Mouse (Mus musculus) liver, embryonic 12.5 days (tissue): ENCODE measurements around the gene Def6. TPM values are rescaled to one million over a fixed set of nuclear protein-coding genes. Genes with fewer than 3 reads are reported as not detected.

Experiments used
- ATAC-seq: fragments of 200-750 bp; cut with Nextera tagmentation; 2 replicates; pipeline ENCODE4 v1.8.0; 2017; ENCODE audit warnings: moderate number of reproducible peaks, mild to moderate bottlenecking, moderate library complexity
- H3K27ac ChIP-seq: fragments of 300-500 bp; sonication (generic); 2 replicates; pipeline ENCODE4 v1.5.1; 2016; ENCODE audit warnings: mild to moderate bottlenecking
- H3K27me3 ChIP-seq: fragments of 300-500 bp; sonication (generic); replicated peaks from 2 replicates; pipeline ENCODE4 v1.6.1; 2016; ENCODE audit warnings: mild to moderate bottlenecking, moderate library complexity
- H3K36me3 ChIP-seq: fragments of 300-500 bp; sonication (generic); 2 replicates; pipeline ENCODE4 v1.6.1; 2016; ENCODE audit warnings: mild to moderate bottlenecking, moderate library complexity
- H3K4me1 ChIP-seq: fragments of 300-500 bp; sonication (generic); 2 replicates; pipeline ENCODE4 v1.6.1; 2016
- H3K4me2 ChIP-seq: fragments of 300-500 bp; sonication (generic); 2 replicates; pipeline ENCODE4 v1.6.1; 2016; ENCODE audit warnings: mild to moderate bottlenecking, moderate library complexity
- H3K4me3 ChIP-seq: fragments of 300-500 bp; sonication (generic); 2 replicates; pipeline ENCODE4 v1.5.1; 2016; ENCODE audit warnings: mild to moderate bottlenecking, moderate library complexity
- H3K9ac ChIP-seq: fragments of 300-500 bp; sonication (generic); 2 replicates; pipeline ENCODE4 v1.6.1; 2016; ENCODE audit warnings: mild to moderate bottlenecking, moderate library complexity
- H3K9me3 ChIP-seq: fragments of 300-500 bp; sonication (generic); replicated peaks from 2 replicates; pipeline ENCODE4 v1.6.1; 2016; ENCODE audit warnings: mild to moderate bottlenecking, moderate library complexity
- WGBS: fragments of 180-500 bp; shearing (Covaris S2); methylation state at CpG from one replicate; pipeline ENCODE4 v1.1.7; 2016; ENCODE audit not compliant: insufficient replicate concordance; 5-methylcytosine and 5-hydroxymethylcytosine counted together
- polyA plus RNA-seq: library from polyadenylated mRNA; unstranded; fragments of >200 nt; fragmentation: Nextera tagmentation; extraction: Ambion mirVana; gene quantifications from 2 replicates; pipeline ENCODE4 v1.2.1, GENCODE M21; 2016

Def6 gene
- polyA plus RNA-seq, 1 experiment from 2014 or later, result 25.2 TPM

- H3K9me3 ChIP-seq, result no peaks in the 10 kb centered on the region
- ATAC-seq, result no peak
- WGBS, result 69% methylated on average over 13 of the region's 13 CpGs
- H3K36me3 ChIP-seq, result peaks cover 12% of the 10 kb centered on the region
- H3K4me2 ChIP-seq, result no peak overlapping the region
- H3K27me3 ChIP-seq, result no peaks in the 10 kb centered on the region
- no peak overlapping the region for H3K27ac ChIP-seq
- H3K9ac ChIP-seq, result no peak overlapping the region
- H3K4me3 ChIP-seq, result no peak overlapping the region
- peaks cover 61% of the 10 kb centered on the region for H3K4me1 ChIP-seq
Measured at GRCm38 (mm10) chr17:28263181-28263894, 55.8 kb downstream of the Def6 start.

- H3K4me1 ChIP-seq, result peaks cover 67% of the 10 kb centered on the region
- ATAC-seq, result no peak
Measured at GRCm38 (mm10) chr17:28267251-28267650, 59.7 kb downstream of the Def6 start.

GRCm38 (mm10) chr17:28270165-28270564, 62.6 kb downstream of the Def6 start:
- no peak overlapping the region for H3K9ac ChIP-seq
- H3K9me3 ChIP-seq, result no peaks in the 10 kb centered on the region
- 66% methylated on average over 13 of the region's 13 CpGs for WGBS
- no peak for ATAC-seq
- peaks cover 56% of the 10 kb centered on the region for H3K4me1 ChIP-seq
- no peak overlapping the region for H3K4me3 ChIP-seq
- no peak overlapping the region for H3K27ac ChIP-seq
- H3K4me2 ChIP-seq, result no peak overlapping the region; the same call in 1 of the 2 replicates
- no peaks in the 10 kb centered on the region for H3K27me3 ChIP-seq
- H3K36me3 ChIP-seq, result no peaks in the 10 kb centered on the region

More at GRCm38 (mm10) chr17:28267251-28267650, 59.7 kb downstream of the Def6 start:
- H3K9me3 ChIP-seq, result no peaks in the 10 kb centered on the region
- H3K36me3 ChIP-seq, result no peaks in the 10 kb centered on the region
- H3K9ac ChIP-seq, result no peak overlapping the region
- no peak overlapping the region for H3K4me2 ChIP-seq
- H3K27ac ChIP-seq, result no peak overlapping the region
- 67% methylated on average over 5 of the region's 5 CpGs for WGBS
- no peaks in the 10 kb centered on the region for H3K27me3 ChIP-seq
- no peak overlapping the region for H3K4me3 ChIP-seq

- Histone ChIP-seq H3K4me1 (peaks cover 51% of the 10 kb centered on the region), H3K36me3 (0 out of 2 replicates have a peak, but pooled peaks cover 4% of the 10 kb centered on the region), H3K9me3 (no peaks in the 10 kb centered on the region), H3K27me3 (no peaks in the 10 kb centered on the region), H3K4me2 (no peak overlapping the region), H3K9ac (no peak overlapping the region), H3K27ac (no peak overlapping the region), H3K4me3 (no peak overlapping the region)
- ATAC-seq, result no peak
- 80% methylated on average over 12 of the region's 12 CpGs for WGBS
Measured at GRCm38 (mm10) chr17:28271537-28272266, 64.1 kb downstream of the Def6 start.

GRCm38 (mm10) chr17:28272281-28272680, 64.7 kb downstream of the Def6 start:
- H3K4me3 ChIP-seq, result no peak overlapping the region
- H3K27ac ChIP-seq, result no peak overlapping the region
- H3K4me2 ChIP-seq, result no peak overlapping the region
- 82% methylated on average over 9 of the region's 9 CpGs for WGBS
- no peak overlapping the region for H3K9ac ChIP-seq
- no peak for ATAC-seq
- no peaks in the 10 kb centered on the region for H3K27me3 ChIP-seq
- 0 out of 2 replicates have a peak, but pooled peaks cover 9% of the 10 kb centered on the region for H3K36me3 ChIP-seq
- no peaks in the 10 kb centered on the region for H3K9me3 ChIP-seq
- H3K4me1 ChIP-seq, result peaks cover 53% of the 10 kb centered on the region

GRCm38 (mm10) chr17:28272837-28273236, 65.3 kb downstream of the Def6 start:
- Histone ChIP-seq H3K4me2 (no peak overlapping the region), H3K27ac (no peak overlapping the region), H3K9me3 (no peaks in the 10 kb centered on the region), H3K9ac (no peak overlapping the region), H3K36me3 (0 out of 2 replicates have a peak, but pooled peaks cover 9% of the 10 kb centered on the region), H3K27me3 (no peaks in the 10 kb centered on the region), H3K4me1 (peaks cover 55% of the 10 kb centered on the region), H3K4me3 (no peak overlapping the region)
- ATAC-seq, result no peak
- 60% methylated on average over 6 of the region's 6 CpGs for WGBS

- Histone ChIP-seq H3K27ac (no peak overlapping the region), H3K4me2 (no peak overlapping the region), H3K9me3 (no peaks in the 10 kb centered on the region), H3K4me1 (peaks cover 65% of the 10 kb centered on the region), H3K27me3 (no peaks in the 10 kb centered on the region), H3K4me3 (no peak overlapping the region), H3K36me3 (0 out of 2 replicates have a peak, but pooled peaks cover 9% of the 10 kb centered on the region), H3K9ac (no peak overlapping the region)
- ATAC-seq, result no peak
- 71% methylated on average over 3 of the region's 3 CpGs for WGBS
Measured at GRCm38 (mm10) chr17:28274739-28275138, 67.2 kb downstream of the Def6 start.

GRCm38 (mm10) chr17:28277226-28277625, 69.6 kb downstream of the Def6 start:
- ATAC-seq, result no peak
- H3K27me3 ChIP-seq, result no peaks in the 10 kb centered on the region
- peak overlapping the region; percentile 46; the same call in 1 of the 2 replicates for H3K27ac ChIP-seq
- H3K4me2 ChIP-seq, result no peak overlapping the region
- H3K4me1 ChIP-seq, result peaks cover 63% of the 10 kb centered on the region
- no peak overlapping the region for H3K4me3 ChIP-seq
- H3K36me3 ChIP-seq, result 0 out of 2 replicates have a peak, but pooled peaks cover 9% of the 10 kb centered on the region
- no peak overlapping the region; the same call in 1 of the 2 replicates for H3K9ac ChIP-seq
- H3K9me3 ChIP-seq, result no peaks in the 10 kb centered on the region
- 85% methylated on average over 14 of the region's 14 CpGs for WGBS

GRCm38 (mm10) chr17:28277721-28278120, 70.1 kb downstream of the Def6 start:
- 81% methylated on average over 10 of the region's 10 CpGs for WGBS
- H3K4me1 ChIP-seq, result peaks cover 58% of the 10 kb centered on the region
- 0 out of 2 replicates have a peak, but pooled peaks cover 9% of the 10 kb centered on the region for H3K36me3 ChIP-seq
- no peaks in the 10 kb centered on the region for H3K27me3 ChIP-seq
- H3K4me3 ChIP-seq, result no peak overlapping the region
- no peaks in the 10 kb centered on the region for H3K9me3 ChIP-seq
- no peak overlapping the region for H3K4me2 ChIP-seq
- no peak for ATAC-seq
- H3K27ac ChIP-seq, result peak overlapping the region; percentile 46; the same call in 1 of the 2 replicates
- no peak overlapping the region; the same call in 1 of the 2 replicates for H3K9ac ChIP-seq

- Histone ChIP-seq H3K4me3 (no peak overlapping the region), H3K27ac (no peak overlapping the region), H3K9me3 (no peaks in the 10 kb centered on the region), H3K36me3 (0 out of 2 replicates have a peak, but pooled peaks cover 9% of the 10 kb centered on the region), H3K9ac (no peak overlapping the region), H3K27me3 (no peaks in the 10 kb centered on the region), H3K4me1 (peaks cover 53% of the 10 kb centered on the region), H3K4me2 (no peak overlapping the region)
- peak; percentile 66 for ATAC-seq
- WGBS, result 40% methylated on average over 3 of the region's 3 CpGs
Measured at GRCm38 (mm10) chr17:28278156-28278555, 70.6 kb downstream of the Def6 start.
